Mouse (Mus musculus) heart, postnatal 0 days (tissue): ENCODE data around the gene H13.

Experiments used
- CTCF ChIP-seq: IDR thresholded peaks from 2 replicates; pipeline ENCODE4 v1.5.1; 2016; ENCODE audit warnings: antibody characterized with exemption, control low read depth, low read depth
- EP300 ChIP-seq: IDR thresholded peaks from 2 replicates; pipeline ENCODE4 v1.6.1; 2016; ENCODE audit warnings: antibody characterized with exemption, low read depth

GRCm38 (mm10) chr2:152727795-152728510 lies 58.7 kb downstream of the H13 start:
- no peak for TF ChIP-seq CTCF
- peak; percentile 85 for TF ChIP-seq EP300
